Mouse (Mus musculus): Measurements from ENCODE around the gene Cel.

The Cel gene

DNA sequence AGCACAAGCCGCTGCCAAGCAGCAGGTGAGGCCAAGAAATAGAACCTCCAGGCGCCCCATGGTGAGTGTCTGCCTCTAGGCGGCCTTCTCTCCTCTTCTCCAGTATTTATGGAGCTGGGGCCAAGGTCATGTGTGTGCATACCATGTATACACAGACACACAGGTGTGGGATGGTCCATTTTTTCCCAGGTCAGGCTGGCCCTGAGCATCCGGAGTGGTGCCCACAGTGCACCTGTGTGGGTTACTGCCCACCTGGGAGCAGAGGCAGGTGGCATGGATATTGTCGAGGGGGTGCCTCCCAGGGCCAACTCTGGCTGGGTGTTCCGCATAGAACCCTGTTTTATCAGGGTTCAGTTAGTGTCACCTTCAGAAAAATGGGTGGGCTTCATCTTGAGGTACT, at the start of gene Cel:
Gene Cel (minus strand): TSS at position 101 of the 400 bp plus-strand sequence.
- no peak for DNase-seq (ENCODE audit: low spot score)

DNA sequence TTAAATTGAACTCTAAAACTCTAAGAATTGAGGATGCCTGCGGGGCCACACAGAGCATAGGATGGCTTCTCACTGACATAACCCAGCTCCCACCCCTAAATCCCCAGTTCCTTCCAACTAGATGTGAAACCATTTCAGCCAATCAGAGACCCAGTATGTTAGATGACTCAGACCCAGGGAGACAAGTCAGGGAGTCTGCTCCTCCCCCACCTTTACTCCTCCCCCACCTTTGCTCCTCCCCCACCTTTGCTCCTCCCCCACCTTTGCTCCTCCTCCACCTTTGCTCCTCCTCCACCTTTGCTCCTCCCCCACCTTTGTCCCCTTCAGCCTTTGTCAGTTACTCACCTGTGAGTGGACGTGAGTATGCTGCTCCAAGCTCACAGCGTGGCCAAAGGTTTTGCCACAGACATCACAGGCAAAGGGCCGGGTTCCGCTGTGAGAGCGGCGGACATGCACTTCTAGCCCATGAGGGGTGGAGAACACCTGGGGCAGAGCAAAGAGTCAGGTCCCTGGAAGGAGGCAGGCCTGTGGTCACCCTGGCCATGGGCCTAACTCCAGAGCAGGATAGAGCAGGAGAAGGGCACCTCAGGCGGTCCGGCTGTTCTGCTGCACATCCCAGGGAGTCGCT, 49.3 kb upstream of the Cel start:
- DNase-seq (ENCODE audit: low spot score), result no peak

DNA sequence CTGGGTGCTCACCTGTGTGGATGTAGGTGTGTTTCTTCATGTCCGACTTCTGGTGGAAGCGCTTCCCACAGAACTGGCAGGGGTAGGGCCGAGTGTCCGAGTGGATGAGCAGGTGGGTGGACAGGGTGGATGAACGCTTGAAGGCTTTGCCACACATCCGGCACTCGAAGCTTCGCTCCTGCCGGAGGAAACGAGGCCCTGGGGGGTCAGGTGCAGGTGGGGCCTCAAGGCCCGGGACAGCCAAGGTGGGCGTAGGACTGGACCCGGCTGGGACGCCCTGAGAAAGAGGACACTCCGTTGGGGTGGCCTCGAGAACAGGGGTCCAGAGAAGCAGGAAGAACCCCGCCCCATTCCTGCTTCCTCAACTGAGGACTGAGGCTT, 48.2 kb upstream of the Cel start:
- no peak for DNase-seq (ENCODE audit: low spot score)

DNA sequence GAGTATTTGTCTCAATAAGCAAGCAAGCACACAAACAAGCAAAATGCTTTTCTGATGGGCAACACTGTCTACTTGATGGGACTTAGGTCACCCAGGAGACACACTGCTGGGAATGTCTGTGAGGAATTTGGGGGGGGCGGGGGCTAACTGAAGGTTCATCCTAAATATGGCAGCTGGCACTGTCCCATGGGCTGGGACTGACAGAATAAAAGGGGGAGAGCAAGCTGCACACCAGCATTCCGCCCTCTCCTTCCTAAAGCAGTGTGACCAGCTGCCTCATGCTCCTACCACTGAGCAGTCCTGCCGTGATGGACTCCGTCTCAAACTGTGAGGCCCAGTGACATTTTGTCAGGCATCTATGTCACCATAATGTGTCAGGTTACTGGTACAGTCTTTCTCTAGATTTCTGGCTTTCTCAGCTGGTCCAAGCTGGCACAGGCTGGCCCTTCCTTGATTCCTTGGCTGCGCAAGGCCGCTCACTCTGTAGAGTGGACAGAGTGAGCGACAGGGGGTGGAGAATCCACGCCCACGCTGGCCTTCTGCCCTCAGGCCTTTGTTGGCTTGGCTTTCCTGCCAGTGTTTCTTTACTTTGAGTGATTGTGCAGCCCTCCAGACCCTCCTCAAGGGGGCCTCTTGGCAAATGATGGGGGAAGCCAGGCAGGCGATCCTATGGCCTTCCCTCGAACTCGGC, 47.7 kb upstream of the Cel start:
- no peak for DNase-seq (ENCODE audit: low spot score)

DNA sequence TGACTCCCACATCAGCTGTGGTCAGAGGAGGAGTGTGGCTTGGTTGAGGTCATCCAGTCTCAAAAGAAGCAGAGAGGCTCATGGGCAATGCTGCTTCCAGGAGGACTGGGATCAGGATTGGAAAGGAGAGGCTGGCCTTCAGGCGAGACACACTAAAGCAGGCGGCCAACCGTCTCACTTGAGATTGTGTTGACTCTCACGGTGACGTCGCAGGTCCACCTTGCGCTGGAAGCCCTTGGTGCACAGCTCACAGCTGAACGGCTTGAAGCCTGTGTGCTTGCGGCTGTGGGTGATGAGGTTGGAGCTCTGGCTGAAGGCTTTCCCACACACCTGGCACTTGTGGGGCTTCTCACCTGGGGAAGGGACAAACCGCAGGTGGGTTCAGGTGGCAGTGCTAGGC, 46.6 kb upstream of the Cel start:
- no peak for DNase-seq (ENCODE audit: low spot score)

DNA sequence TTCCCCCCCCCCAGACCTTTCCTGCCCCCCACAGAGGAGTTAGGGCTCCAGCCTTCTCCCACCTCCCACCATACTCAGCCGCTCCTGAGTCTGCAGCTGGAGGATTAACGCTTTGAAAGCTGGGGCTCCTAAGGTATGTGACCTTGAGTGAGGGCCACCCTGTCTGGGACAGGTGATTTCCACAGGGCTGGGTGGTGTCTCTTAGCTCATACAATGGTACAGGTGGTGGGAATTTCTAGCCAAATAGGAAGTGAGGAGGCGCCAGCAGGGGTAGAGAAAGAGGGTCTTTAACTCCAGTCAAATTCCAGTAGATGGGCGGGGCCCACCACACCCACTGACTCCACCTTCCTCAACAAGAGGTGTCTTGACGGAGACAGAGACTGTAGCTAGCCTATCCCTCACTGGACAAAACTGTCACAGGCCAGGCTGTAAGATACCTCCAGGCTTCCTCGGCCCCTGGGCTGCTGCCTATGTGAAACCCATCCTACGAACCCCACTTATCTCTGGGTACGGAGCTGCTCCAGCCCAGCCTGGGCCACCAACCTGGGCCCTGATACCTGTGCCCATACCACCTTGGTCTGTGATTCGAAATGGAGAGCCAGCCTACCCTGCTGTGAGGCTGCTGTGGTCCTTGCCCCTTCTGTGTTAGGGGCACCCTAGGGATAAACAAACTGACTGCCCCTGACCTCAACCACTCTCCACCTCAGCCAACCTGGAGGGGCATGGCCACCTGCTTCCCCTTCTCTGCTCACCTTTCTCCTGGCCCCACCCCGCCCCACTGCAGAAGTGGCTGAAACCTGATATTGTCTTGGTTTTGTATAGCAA, 44.4 kb upstream of the Cel start:
- DNase-seq (ENCODE audit: low spot score), result no peak

DNA sequence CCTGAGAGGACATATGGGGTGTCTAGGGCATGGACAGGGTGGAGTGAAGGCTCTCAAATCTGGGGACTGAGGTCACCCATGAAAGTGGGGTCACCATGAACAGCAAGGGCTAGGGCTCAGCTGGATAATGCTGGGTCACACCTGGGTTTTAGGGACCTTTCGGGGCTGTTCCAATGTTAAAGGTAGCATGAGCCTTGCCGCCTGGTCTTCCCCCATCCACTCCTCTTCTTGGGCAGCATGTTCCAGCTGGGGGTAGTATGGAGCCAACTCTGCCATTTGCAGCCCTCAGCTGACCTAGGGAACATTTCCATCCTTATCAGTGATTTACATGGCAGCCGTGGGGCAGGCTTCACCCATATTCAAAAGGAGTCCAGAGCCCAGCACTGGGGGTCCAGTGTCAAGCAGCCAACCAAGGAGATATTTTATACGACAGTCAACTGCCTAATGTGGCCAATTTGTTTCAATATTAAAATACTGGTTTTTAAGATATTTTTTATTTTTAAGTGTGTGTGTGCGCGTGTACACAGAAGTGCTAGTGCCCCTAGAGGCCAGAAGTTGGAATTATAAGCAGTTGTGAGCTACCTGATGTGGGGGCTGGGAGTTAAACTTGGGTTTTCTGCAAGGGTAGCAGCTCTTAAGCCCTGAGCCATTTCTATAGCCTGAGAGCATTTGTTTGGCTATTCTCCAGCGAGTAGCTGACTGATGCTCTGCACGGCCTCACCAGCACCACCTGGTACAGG, 43.6 kb upstream of the Cel start:
- no peak for DNase-seq (ENCODE audit: low spot score)

DNA sequence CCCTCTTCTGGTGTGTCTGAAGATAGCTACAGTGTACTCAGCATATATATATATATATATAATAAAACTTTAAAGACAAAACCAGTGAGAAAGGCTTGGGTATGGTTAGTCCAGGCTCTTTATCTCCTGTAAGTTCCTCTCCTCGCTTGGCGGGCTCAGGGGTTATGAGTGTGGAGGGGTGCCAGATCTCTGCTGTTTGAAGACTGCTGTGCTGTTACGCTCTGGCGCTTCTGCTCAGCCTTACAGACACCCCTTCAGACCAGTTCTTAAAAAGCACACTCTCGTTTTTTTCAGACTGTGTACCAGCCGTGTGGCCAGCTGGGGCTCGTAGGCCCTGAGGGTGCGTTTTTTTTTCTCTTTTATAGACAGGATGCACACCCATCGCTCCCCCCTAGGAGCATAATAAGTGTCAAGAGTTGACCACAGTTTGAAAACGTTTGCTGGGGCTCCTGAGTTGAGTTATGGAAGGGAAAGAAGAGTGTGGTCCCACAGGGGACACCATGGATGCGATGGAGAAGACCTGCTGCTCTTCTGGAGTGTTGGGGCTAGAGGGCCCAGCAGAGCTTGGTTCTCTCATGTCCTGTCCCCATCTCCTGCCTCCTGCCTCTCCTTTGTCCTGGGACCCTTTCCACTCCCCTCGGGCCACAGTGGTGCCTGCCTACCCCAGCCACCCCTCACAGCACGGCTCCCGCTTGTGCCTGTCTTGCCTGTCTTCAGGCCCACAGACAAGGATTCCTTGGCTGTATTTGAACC, 42.8 kb upstream of the Cel start:
- DNase-seq (ENCODE audit: low spot score), result no peak

DNA sequence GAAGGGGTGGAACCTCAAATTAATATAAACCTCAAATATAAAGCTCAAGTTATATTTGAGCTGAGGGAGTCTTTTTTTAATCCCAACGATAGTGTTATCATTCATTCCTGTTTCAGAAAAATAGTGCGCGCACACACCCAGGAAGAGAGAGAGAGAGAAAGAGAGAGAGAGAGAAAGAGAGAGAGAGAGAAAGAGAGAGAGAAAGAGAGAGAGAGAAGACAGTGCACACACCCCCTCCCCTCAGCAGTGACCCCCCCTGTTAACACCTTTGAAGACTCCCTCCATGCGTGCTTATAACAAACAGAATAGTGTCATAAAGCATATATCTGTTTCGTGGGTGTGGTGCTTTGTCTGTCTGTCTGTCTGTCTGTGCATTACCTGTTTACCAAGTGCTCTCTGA, 40.3 kb upstream of the Cel start:
- no peak for DNase-seq (ENCODE audit: low spot score)

DNA sequence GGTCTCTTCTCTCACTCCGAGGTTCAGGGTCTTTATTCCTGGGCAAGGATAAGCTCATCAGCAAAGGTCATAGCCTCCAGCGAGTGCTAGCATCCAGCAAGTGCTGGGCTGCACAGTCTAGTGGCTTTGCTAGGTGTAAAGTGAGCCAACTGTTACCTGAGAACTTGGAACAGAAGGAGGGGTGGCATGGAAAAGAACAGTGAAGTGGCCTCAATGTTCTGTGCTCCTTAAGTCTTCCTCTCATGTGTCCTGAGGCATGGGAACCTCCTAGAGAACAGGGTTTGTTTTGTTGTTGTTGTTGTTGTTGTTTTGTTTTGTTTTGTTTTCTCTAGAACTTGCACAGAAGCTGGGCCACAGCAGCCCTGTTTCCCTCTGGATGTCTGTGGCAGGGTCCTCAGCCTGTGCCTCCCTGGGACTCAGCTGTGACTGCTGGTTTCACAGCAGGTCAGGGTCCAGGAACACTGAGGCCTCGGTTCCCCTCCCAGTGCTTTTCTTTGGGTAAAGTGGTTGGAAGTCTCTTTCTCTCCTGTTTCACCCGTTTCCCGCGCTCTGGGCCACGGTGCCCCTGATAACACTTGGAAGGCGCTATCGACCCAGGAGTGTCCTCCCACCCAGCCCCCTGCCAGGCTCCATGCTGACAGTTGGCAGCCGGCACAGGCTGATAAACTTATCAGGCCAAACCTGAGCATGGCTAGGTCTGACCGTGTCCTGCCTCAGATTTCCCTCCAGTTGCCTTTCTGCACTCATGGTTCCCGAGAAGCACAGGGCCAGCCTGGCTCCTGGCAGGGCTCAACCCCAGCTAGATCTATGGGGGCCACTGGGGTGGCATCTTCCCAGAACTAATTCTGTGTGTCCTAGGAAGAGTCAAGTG, 38.8 kb upstream of the Cel start:
- DNase-seq (ENCODE audit: low spot score), result no peak

DNA sequence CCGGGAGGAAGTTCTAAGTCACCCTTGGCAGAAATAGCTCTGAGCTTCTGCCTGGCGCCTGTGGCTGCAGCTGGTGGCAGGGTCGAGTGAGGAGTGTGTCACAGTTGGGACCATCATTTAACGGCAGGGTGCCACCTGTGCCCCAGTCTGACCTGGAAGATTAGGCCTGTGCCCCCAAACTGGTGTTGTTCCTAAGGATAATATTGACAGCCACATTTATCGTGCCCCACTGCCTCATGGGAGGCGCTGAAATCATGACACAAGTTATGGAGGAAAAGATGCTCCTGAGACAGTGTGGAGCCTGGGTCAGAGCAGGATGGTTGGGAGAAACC, 36.3 kb upstream of the Cel start:
- DNase-seq (ENCODE audit: low spot score), result no peak

DNA sequence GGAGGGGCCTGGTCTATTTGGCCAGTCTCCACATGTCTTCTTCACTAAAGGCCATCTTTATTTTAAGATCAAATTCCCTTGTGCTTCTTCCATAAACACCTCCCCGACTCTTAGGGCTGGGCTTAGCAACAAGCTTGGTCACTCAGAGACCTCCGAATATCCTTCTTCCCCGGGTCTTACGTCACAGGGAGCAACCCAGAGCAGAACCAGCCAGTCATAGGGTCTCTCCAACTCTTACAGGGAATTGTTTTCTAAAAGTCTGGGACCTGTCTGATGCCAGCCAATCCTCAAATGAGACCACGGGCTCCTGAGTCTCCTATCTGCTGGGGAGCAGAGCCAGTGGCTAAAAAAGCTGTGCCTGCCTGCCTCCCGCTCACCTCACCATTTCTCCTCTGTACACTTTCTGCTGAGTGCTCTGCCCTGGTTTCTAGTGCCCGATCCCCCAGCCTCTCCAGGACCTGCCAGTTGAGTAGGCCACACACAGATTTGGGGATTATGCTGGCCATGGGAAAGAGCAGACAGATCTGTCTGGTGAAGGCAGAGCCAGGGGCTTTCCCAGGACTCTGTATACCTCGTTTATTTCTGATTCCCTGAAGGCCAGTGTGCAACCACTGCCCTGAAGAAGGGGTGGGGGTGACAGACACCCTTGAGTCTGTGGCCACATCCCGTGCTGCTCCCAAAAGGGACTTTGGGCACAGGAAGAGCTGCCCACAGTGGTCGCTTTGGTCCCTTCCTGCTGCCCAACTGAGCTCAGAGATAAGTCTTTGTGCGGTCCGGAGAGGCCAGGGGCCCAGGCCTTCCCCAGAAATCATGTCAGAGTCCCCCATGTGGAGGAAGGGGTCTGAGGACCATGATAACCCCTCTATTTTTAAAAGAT, 35.7 kb upstream of the Cel start:
- DNase-seq (ENCODE audit: low spot score), result no peak

DNA sequence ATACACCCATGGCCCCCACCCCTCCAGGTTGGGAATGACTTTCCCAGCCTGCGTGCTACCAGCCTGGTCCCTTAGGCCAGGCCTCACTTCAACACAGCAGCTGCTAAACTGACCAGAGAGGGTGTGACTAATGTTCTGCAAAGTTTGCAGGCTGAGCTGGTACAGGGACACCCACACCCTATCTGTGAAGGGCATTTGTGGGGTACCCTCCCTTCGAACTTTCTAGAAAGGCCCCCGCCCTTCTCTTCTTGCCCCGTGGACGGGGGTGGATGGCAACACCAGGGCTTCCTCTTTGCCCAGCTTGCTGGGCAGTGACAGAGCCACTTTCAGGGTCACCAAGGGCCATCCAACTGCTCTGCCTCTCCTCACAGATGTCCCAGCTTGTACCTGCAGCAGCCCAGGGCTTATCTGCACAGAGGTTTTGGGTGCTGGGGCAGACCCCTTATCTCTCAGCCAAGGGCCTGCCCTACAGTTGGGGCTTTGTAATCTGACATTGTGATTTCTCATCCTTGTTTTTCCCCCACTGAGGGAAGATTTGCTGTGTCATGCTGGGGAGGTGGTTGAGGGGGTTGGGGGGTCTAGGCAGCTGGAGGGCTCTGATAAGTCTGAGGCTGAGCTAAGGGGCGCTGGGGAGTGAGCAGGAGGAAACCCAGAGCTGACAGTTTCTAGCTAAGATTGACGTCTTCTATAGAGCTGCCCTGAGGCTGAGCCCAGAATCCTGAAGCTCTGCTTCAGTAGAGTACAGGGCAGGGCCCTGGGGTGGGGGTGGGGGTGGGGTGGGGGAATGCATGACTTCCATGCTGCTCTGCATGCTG, 34.7 kb upstream of the Cel start:
- no peak for DNase-seq (ENCODE audit: low spot score)

DNA sequence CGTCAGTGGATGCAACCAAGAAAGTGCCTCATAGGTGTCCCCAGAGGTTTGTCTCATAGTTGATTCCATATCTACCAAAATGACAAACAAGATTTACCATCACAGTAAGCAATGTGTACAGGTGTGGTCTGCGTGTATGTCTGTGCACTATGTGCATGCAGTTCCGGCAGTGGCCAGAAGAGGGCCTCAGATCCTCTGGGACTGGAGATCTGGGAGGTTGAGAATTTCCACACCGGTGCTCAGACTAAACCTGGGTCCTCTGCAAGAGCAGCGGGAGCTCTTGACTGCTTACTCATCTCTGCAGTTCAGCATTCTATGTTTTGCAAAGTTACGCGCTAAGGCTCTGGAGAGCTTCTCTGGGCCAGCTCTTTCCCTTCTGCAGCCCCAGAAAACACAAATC, 33.8 kb upstream of the Cel start:
- no peak for DNase-seq (ENCODE audit: low spot score)

DNA sequence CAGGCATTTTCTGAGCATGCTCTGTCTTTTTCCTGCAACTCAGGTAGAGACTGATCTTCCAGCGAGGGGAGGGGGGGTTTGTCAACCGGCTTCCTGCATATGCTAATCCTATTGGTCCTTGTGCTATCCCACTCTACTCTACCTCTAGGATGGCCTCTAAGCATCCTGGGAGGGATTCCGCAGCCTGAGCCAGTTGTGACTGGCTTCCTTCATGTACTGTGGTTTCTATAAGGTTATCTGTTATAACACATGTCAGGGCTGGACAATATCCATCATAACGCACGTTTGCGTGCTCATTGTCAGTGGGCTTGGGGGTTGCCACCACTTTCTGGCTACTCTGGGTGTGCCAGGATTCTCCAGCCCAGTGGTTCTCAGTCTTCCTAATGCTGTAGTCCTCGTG, 32.8 kb upstream of the Cel start:
- no peak for DNase-seq (ENCODE audit: low spot score)

DNA sequence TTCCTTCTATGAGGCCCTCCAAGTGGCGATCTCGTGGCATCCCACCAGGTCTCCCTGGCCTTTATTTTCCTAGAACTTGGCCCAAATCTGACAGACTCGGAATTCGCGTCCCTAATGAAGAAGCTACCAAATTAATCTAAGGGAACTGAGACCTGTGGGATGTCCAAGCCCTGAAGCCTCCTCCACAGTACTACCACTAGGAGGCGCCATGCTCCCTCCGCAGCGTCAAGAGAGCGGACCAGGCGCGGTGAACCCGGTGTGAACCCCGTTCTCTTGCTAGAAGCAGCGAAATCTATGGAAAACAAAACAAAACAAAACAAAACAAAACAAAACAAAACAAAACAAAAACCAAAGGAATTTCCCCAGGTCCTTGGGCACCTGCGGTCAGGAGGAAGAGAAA, 29.6 kb upstream of the Cel start:
- DNase-seq (ENCODE audit: low spot score), result peak; percentile 81

DNA sequence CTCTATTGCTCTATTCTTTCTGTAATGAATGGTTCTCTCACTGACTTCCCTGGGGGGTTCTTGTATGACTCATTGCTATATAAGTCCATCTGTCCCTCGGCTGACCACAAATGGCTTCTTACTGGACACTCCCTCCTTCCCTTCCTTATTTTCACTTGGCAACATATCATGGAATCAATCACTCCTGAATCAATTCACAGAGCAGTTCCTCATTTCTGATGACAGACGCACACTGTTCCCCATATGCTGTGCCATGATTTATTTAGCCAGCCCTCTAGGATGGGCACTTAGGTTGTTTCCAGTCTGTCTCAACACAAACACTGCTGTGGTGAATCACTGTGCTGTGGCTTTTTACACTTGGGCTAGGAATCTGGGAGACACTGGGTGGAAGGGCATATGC, 28.3 kb upstream of the Cel start:
- DNase-seq (ENCODE audit: low spot score), result no peak

DNA sequence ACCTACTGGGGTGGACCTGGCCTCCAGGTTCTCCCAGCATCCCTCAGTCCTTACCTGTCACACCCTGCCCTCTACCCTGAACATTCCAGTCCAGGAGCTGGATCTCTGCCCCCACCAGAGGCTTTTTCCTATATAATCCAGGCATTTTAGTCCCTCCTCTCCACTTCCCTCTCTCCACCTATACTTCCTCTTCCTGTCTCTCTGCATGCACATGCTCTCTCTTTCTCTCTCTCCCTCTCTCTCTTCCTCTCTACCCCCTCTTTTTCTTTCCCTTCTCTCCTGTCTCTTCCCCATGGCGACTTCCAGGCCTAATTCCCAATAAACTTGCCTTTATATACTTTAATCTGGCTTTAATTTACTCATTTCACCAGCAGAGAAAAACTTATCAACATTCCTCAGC, 25.4 kb upstream of the Cel start:
- DNase-seq (ENCODE audit: low spot score), result no peak

DNA sequence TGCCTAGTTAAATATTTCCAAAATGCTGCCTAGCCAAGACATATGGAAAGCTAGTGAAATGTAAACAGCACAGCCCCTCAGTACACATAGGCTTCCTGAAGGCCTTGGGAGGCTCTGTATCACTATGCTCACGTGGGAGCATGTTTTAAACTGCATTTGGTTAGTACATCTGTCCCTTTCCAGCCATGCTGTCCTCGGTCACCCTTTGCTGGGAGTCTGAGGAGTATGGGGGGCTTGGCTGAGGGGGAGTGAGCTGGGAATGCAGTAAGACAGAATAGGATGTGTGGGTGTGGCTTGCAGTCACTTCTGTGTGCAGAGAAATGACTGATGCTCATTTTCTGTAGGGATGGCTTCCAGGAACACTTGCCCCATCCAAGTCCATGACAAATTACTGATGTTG, 22.5 kb upstream of the Cel start:
- DNase-seq (ENCODE audit: low spot score), result no peak

Measured in retina, embryonic 14.5 days (tissue).